26 mouse cellular contexts compared by ENCODE assay signal in the genomic region with DNA sequence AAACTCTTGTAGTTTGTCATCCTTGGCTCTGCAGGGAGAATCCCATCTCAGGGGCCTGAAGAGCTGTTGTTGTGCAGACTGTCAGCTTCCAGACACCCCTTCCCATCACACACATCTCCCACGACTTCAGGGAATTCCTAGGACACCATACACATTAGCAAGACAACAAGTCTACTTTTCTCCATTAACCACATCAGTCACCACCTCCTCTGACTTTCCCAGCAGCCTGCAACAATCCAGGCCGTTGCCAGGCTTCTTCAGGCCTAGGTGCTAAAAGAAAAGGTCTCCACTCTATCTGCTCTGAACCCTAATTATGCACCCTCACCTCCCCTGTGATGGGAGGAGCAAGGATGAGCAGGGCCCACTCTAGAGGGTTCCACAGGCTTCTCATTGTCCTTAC.
"Had no signal": no experiment of that assay in that cellular context is flagged by ENCODE, and none has a peak within 500 bp of the region (broad histone marks: within the 10 kb centered on the region; RNA-seq: fewer than 3 reads in every experiment).

No protein-coding gene starts in this region.

- H3K36me3 ChIP-seq: embryonic facial prominence, embryonic 15.5 days; forebrain, embryonic 15.5 days had no signal

- H3K27me3 ChIP-seq: embryonic facial prominence, embryonic 12.5 days; embryonic facial prominence, embryonic 13.5 days; embryonic facial prominence, embryonic 15.5 days; forebrain, embryonic 12.5 days; forebrain, embryonic 13.5 days; forebrain, embryonic 15.5 days had no signal

- H3K4me2 ChIP-seq: embryonic facial prominence, embryonic 12.5 days; embryonic facial prominence, embryonic 13.5 days; embryonic facial prominence, embryonic 15.5 days; forebrain, embryonic 12.5 days; forebrain, embryonic 13.5 days; forebrain, embryonic 15.5 days had no signal

- H3K9ac ChIP-seq: embryonic facial prominence, embryonic 12.5 days; embryonic facial prominence, embryonic 13.5 days; embryonic facial prominence, embryonic 15.5 days; forebrain, embryonic 12.5 days; forebrain, embryonic 13.5 days; forebrain, embryonic 15.5 days; forebrain, postnatal 0 days had no signal

- H3K4me3 ChIP-seq: embryonic facial prominence, embryonic 10.5 days; embryonic facial prominence, embryonic 12.5 days; embryonic facial prominence, embryonic 13.5 days; embryonic facial prominence, embryonic 15.5 days; erythroblast, embryonic 14.5 days; forebrain, embryonic 10.5 days; forebrain, embryonic 12.5 days; forebrain, embryonic 13.5 days; forebrain, embryonic 15.5 days; gastrocnemius, adult 2 months; heart, adult 2 months; heart, embryonic 10.5 days had no signal

- H3K27ac ChIP-seq: embryonic facial prominence, embryonic 10.5 days; embryonic facial prominence, embryonic 12.5 days; embryonic facial prominence, embryonic 13.5 days; embryonic facial prominence, embryonic 15.5 days; forebrain, embryonic 10.5 days; forebrain, embryonic 12.5 days; forebrain, embryonic 13.5 days; forebrain, embryonic 15.5 days; gastrocnemius, adult 2 months; heart, adult 2 months; heart, embryonic 10.5 days had no signal

- H3K9me3 ChIP-seq: embryonic facial prominence, embryonic 10.5 days; embryonic facial prominence, embryonic 12.5 days; embryonic facial prominence, embryonic 13.5 days; embryonic facial prominence, embryonic 15.5 days; forebrain, embryonic 10.5 days; forebrain, embryonic 12.5 days; forebrain, embryonic 13.5 days; forebrain, embryonic 15.5 days; heart, embryonic 10.5 days had no signal

- DNase-seq: cerebellum, postnatal 10 days; cerebellum, postnatal 14 days; cerebellum, postnatal 25 days; cerebellum, postnatal 36 days; embryo, embryonic 11 days; forebrain, postnatal 0 days; gastrocnemius, adult 2 months; gastrocnemius, postnatal 10 days; gastrocnemius, postnatal 14 days; gastrocnemius, postnatal 25 days; gastrocnemius, postnatal 36 days; heart, adult 11 months; heart, adult 18-20 months; heart, adult 2 months had no signal

- ATAC-seq: forebrain, embryonic 13.5 days; forebrain, embryonic 14.5 days; forebrain, embryonic 15.5 days; forebrain, embryonic 16.5 days; forebrain, postnatal 0 days had no signal
